Mouse (Mus musculus): ENCODE data around the gene Palb2. TPM values are rescaled to one million over a fixed set of nuclear protein-coding genes. Genes with fewer than 3 reads are reported as not detected.

Palb2 gene
- polyA plus RNA-seq, 1 experiment from 2014 or later: 16.2 TPM

- no peaks in the 10 kb centered on the region for H3K9me3 ChIP-seq (replicated peaks; ENCODE audit: control insufficient read depth, low read length)
- ATAC-seq (ENCODE audit: insufficient read depth, low FRiP score): no peak
- H3K27ac ChIP-seq (ENCODE audit: low read length): 0 out of 2 replicates have a peak overlapping the region, but pooled peaks have one; percentile 96
- H3K27me3 ChIP-seq (ENCODE audit: control insufficient read depth, insufficient read depth, low read length): no peaks in the 10 kb centered on the region
- H3K9ac ChIP-seq (ENCODE audit: low read length): peak overlapping the region; percentile 95; the same call in 1 of the 2 replicates
- H3K36me3 ChIP-seq (ENCODE audit: control insufficient read depth, insufficient read depth, low read length): no peaks in the 10 kb centered on the region; the same call in 1 of the 2 replicates
- H3K4me3 ChIP-seq (replicated peaks; ENCODE audit: low read length): peak overlapping the region; percentile 96
- peaks cover 23% of the 10 kb centered on the region for H3K4me1 ChIP-seq (ENCODE audit: control insufficient read depth, insufficient read depth, low read length)
- peak overlapping the region; percentile 69 for H3K4me2 ChIP-seq (ENCODE audit: low read depth, low read length)
- WGBS: 34% methylated on average over 1 of the region's 1 CpGs
Observed at GRCm38 (mm10) chr7:122065656-122066055, 67.1 kb downstream of the Palb2 start.

Other genes with a start within 250 kb of the Palb2 start
- 24.6 and 25.2 TPM in 2 replicates for gene Cog7, start 151.3 kb downstream of the Palb2 start, polyA plus RNA-seq (2015; fragmentation: Nextera tagmentation; extraction: Ambion mirVana)
- 72.0 and 83.5 TPM in 2 replicates for gene Gga2, start 111.8 kb downstream of the Palb2 start, polyA plus RNA-seq (2015; fragmentation: Nextera tagmentation; extraction: Ambion mirVana)
- 38.7 and 41.0 TPM in 2 replicates for gene Ubfd1, start 65.8 kb downstream of the Palb2 start, polyA plus RNA-seq (2015; fragmentation: Nextera tagmentation; extraction: Ambion mirVana)
- 15.7 and 15.9 TPM in 2 replicates for gene Ears2, start 65.7 kb downstream of the Palb2 start, polyA plus RNA-seq (2015; fragmentation: Nextera tagmentation; extraction: Ambion mirVana)
- 620 and 676 TPM in 2 replicates for gene Ndufab1, start 31.1 kb downstream of the Palb2 start, polyA plus RNA-seq (2015; fragmentation: Nextera tagmentation; extraction: Ambion mirVana)
- gene Dctn5, start 56 bp upstream of the Palb2 start, polyA plus RNA-seq (2015; fragmentation: Nextera tagmentation; extraction: Ambion mirVana): 112 and 120 TPM in 2 replicates
- gene Plk1, start 26.5 kb upstream of the Palb2 start, polyA plus RNA-seq (2015; fragmentation: Nextera tagmentation; extraction: Ambion mirVana): 100 and 103 TPM in 2 replicates
- 28.5 and 39.9 TPM in 2 replicates for gene Ern2, start 53.2 kb upstream of the Palb2 start, polyA plus RNA-seq (2015; fragmentation: Nextera tagmentation; extraction: Ambion mirVana)
- 1.7 and 2.0 TPM in 2 replicates for gene Chp2, start 86.5 kb upstream of the Palb2 start, polyA plus RNA-seq (2015; fragmentation: Nextera tagmentation; extraction: Ambion mirVana)
- gene Prkcb, start 155.8 kb upstream of the Palb2 start, polyA plus RNA-seq (2015; fragmentation: Nextera tagmentation; extraction: Ambion mirVana): 12.0 and 12.7 TPM in 2 replicates